Mouse (Mus musculus) intestine, postnatal 0 days (tissue): ENCODE results near the gene Pcbp1. TPM values are rescaled to one million over a fixed set of nuclear protein-coding genes. Genes with fewer than 3 reads are reported as not detected.

Experiments
- ATAC-seq: fragments of 200-750 bp; cut with Nextera tagmentation; 2 replicates; pipeline ENCODE4 v1.8.0; 2017; ENCODE audit warnings: mild to moderate bottlenecking, moderate TSS enrichment, moderate library complexity
- H3K27ac ChIP-seq: fragments of 300-500 bp; sonication (generic); 2 replicates; pipeline ENCODE4 v1.5.1; 2014; ENCODE audit warnings: mild to moderate bottlenecking, low read depth, low read length, moderate library complexity
- H3K27me3 ChIP-seq: fragments of 300-500 bp; sonication (generic); replicated peaks from 2 replicates; pipeline ENCODE4 v1.6.1; 2014; ENCODE audit warnings: low read length, mixed read lengths; ENCODE audit not compliant: control insufficient read depth, insufficient read depth
- H3K36me3 ChIP-seq: fragments of 300-500 bp; sonication (generic); 2 replicates; pipeline ENCODE4 v1.6.1; 2014; ENCODE audit warnings: mild to moderate bottlenecking, moderate library complexity; ENCODE audit not compliant: control insufficient read depth, insufficient read depth
- H3K4me1 ChIP-seq: fragments of 300-500 bp; sonication (generic); replicated peaks from 2 replicates; pipeline ENCODE4 v1.6.1; 2014; ENCODE audit warnings: antibody characterized with exemption, low read length, mixed read lengths; ENCODE audit not compliant: control insufficient read depth, insufficient read depth
- H3K4me2 ChIP-seq: fragments of 300-500 bp; sonication (generic); replicated peaks from 2 replicates; pipeline ENCODE4 v1.6.1; 2014; ENCODE audit warnings: low read depth, mild to moderate bottlenecking, moderate library complexity
- H3K4me3 ChIP-seq: fragments of 300-500 bp; sonication (generic); 2 replicates; pipeline ENCODE4 v1.5.1; 2014; ENCODE audit warnings: low read depth, low read length
- H3K9ac ChIP-seq: fragments of 300-500 bp; sonication (generic); 2 replicates; pipeline ENCODE4 v1.6.1; 2014; ENCODE audit warnings: mild to moderate bottlenecking, low read depth, low read length
- H3K9me3 ChIP-seq: fragments of 300-500 bp; sonication (generic); 2 replicates; pipeline ENCODE4 v1.6.1; 2016; ENCODE audit warnings: mixed run types; ENCODE audit not compliant: control insufficient read depth
- CTCF ChIP-seq: sonication (generic); IDR thresholded peaks from 2 replicates; pipeline ENCODE4 v1.5.1; 2016; ENCODE audit warnings: low read depth, mild to moderate bottlenecking, control low read depth, antibody characterized with exemption, moderate library complexity
- WGBS: fragments of 180-500 bp; shearing (Covaris S2); extraction: QIAGEN DNeasy Blood & Tissue Kit; methylation state at CpG from one replicate; pipeline ENCODE4 v1.1.7; 2014; 5-methylcytosine and 5-hydroxymethylcytosine counted together
- polyA plus RNA-seq: library from polyadenylated mRNA; unstranded; fragments of >200 nt; fragmentation: Nextera tagmentation; extraction: Ambion mirVana; gene quantifications from 2 replicates; pipeline ENCODE4 v1.2.1, GENCODE M21; 2015

Pcbp1 gene
- polyA plus RNA-seq, 1 experiment from 2014 or later, result 326 TPM

DNA sequence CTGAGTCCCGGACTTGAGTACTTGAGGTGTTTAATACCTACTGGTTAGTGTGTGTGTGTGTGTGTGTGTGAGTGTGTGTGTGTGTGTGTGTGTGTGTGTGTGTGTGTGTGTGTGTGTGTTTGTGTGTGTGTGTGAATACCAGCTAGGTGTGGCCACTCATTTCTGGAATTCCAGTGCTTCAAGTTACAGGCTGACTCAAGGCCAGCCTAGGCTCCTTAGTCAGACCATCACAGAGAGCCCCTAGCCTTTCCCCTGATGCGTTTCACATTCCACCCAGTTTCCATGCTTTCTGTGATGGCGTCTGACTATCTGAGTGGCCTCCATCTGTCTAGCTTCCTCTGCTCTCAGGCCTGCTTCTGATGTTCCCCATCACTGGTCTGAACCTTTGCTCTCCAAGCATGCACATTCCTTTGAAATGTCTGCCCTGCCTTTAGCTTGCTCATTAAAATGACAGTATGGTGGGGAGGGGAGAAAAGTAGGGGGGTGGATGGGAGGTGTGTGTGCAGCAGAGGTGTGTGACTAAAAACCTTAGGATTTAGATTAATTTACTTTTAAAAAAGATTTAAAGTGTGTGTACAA, 6.3 kb downstream of the Pcbp1 start:
- no peak overlapping the region for H3K4me2 ChIP-seq
- peaks cover 10% of the 10 kb centered on the region for H3K4me1 ChIP-seq
- no peak for TF ChIP-seq CTCF
- H3K36me3 ChIP-seq, result no peaks in the 10 kb centered on the region; the same call in 1 of the 2 replicates
- no peak overlapping the region for H3K27ac ChIP-seq
- ATAC-seq, result no peak
- H3K9me3 ChIP-seq, result no peaks in the 10 kb centered on the region
- H3K4me3 ChIP-seq, result no peak overlapping the region
- no peak overlapping the region for H3K9ac ChIP-seq
- H3K27me3 ChIP-seq, result no peaks in the 10 kb centered on the region
- WGBS, result 77% methylated on average over 3 of the region's 3 CpGs

DNA sequence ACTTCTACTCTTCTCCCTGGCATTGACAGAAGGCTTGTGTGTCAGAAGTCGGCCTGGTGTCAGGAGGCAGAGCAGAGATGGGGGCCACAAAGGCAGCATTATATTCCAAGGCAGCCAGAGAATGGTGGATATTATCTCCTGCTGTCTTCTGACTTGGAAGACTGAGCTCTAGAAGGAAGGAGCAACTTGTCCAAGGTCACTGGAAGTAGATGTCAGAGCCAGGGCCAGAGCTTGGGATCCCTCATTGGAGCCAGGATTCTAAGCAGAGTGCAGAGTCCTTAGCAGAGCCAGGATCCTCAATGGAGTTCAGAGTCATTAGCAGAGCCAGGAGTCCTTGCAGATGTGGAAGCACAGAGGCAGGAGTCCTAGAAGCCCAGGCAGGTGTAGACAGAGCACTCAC, 10.1 kb downstream of the Pcbp1 start:
- Histone ChIP-seq H3K9me3 (no peaks in the 10 kb centered on the region), H3K4me2 (peak overlapping the region; percentile 21; the same call in 1 of the 2 replicates), H3K36me3 (no peaks in the 10 kb centered on the region), H3K27ac (no peak overlapping the region), H3K4me3 (no peak overlapping the region), H3K4me1 (no peaks in the 10 kb centered on the region), H3K27me3 (no peaks in the 10 kb centered on the region), H3K9ac (no peak overlapping the region)
- 65% methylated on average over 1 of the region's 1 CpGs for WGBS
- ATAC-seq, result peak; percentile 26; the same call in 1 of the 2 replicates
- no peak for TF ChIP-seq CTCF

DNA sequence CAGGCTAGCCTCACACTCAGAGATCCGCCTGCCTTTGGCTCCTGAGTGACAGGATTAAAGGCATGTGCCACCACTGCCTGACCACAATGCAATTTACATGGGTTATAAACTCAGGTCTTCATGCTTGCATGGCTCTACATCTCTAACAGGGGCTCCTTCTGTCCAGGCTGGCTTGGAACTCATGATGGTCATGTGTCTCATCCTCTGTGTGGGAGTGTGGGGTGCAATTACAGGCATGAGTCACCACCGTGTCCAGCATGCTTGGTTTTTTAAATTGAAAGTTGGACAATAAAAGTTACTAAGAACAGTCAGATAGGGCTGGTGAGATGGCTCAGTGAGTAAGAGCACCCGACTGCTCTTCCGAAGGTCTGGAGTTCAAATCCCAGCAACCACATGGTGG, 12.8 kb downstream of the Pcbp1 start:
- Histone ChIP-seq H3K4me2 (no peak overlapping the region), H3K9ac (no peak overlapping the region), H3K4me3 (no peak overlapping the region), H3K27ac (no peak overlapping the region), H3K36me3 (no peaks in the 10 kb centered on the region), H3K4me1 (no peaks in the 10 kb centered on the region), H3K9me3 (no peaks in the 10 kb centered on the region), H3K27me3 (no peaks in the 10 kb centered on the region)
- TF ChIP-seq CTCF, result no peak
- 66% methylated on average over 4 of the region's 4 CpGs for WGBS
- ATAC-seq, result 0 out of 2 replicates have a peak, but pooled peaks have one; percentile 42

DNA sequence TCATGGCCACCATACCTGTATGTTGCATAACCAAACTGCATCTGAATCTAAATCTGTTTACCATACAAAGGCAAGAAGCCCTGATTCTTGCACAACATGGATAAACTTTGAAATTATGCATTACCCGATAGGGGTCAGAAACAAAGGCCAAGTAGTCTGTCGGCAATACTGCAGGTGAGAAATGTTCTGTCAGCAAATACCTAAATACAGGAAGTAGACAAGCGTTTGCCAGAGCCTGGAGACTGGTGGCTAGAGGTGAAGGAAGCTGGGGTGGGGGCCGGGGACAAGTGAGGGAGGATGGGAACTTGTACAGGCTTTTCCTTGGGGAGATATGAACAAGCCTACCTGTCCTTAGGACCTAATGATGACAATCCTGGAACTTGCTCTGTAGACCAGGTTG, 15.1 kb downstream of the Pcbp1 start:
- no peak for TF ChIP-seq CTCF
- ATAC-seq, result no peak; the same call in 1 of the 2 replicates
- H3K4me2 ChIP-seq, result no peak overlapping the region
- no peaks in the 10 kb centered on the region for H3K27me3 ChIP-seq
- H3K4me3 ChIP-seq, result no peak overlapping the region
- no peak overlapping the region for H3K9ac ChIP-seq
- WGBS, result 35% methylated on average over 4 of the region's 4 CpGs
- no peaks in the 10 kb centered on the region for H3K36me3 ChIP-seq
- H3K9me3 ChIP-seq, result no peaks in the 10 kb centered on the region
- H3K4me1 ChIP-seq, result no peaks in the 10 kb centered on the region
- H3K27ac ChIP-seq, result no peak overlapping the region; the same call in 1 of the 2 replicates

DNA sequence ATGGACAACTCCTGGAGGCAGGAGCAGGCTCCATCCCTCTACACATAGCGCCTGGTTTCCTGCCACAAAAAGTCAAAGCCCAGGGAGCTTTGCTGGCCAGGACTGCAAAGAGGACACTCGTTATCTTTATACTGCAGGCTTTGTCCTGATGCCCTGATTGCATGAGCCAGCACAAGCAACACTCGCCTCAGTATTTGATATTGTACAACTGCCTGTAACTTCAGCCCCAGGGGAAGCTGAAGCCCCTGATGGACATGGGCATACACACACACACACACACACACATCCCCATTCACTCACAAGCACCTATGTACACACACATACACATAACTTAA, 16.3 kb downstream of the Pcbp1 start:
- Histone ChIP-seq H3K9me3 (no peaks in the 10 kb centered on the region), H3K27ac (no peak overlapping the region), H3K4me2 (no peak overlapping the region), H3K4me1 (no peaks in the 10 kb centered on the region), H3K9ac (no peak overlapping the region), H3K27me3 (no peaks in the 10 kb centered on the region), H3K4me3 (no peak overlapping the region), H3K36me3 (no peaks in the 10 kb centered on the region)
- TF ChIP-seq CTCF, result no peak
- no peak for ATAC-seq
- WGBS, result 60% methylated on average over 3 of the region's 3 CpGs

DNA sequence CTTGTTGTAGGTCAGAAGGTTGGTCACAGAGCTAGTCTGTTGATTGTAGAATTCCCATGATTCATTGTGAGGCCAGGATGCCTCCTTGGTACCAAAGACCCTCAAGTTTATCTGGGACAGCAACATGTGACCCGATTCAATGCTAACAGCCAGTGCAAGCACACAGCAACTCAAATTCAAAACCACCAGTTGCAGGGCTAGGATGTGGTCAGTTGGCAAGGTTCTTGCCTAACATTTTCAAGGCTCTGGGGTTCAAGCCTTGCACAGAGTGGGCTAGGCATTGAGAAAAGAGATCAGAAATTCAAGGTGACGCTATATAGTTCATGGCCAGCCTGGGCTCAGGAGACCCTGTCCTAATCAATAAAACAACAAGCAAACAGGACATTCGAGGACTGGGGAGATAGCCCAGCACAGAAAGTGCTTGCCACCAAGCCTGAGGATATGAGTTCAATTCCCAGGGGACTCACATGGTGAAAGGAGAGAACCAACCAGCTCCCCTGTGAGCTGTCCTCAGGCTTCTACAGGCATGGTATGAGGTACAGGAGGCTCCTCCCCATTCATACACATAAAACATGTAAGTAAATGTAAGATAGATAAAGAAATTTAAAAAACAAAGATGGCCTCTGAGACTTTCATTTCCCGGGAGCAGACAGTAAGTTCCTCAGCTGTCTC, 16.8 kb downstream of the Pcbp1 start:
- no peaks in the 10 kb centered on the region for H3K9me3 ChIP-seq
- H3K27ac ChIP-seq, result no peak overlapping the region
- H3K4me2 ChIP-seq, result no peak overlapping the region
- H3K27me3 ChIP-seq, result no peaks in the 10 kb centered on the region
- no peak overlapping the region for H3K4me3 ChIP-seq
- no peaks in the 10 kb centered on the region for H3K36me3 ChIP-seq
- H3K4me1 ChIP-seq, result no peaks in the 10 kb centered on the region
- no peak overlapping the region for H3K9ac ChIP-seq
- no peak for ATAC-seq
- TF ChIP-seq CTCF, result no peak
- WGBS, result 85% methylated on average over 4 of the region's 4 CpGs

DNA sequence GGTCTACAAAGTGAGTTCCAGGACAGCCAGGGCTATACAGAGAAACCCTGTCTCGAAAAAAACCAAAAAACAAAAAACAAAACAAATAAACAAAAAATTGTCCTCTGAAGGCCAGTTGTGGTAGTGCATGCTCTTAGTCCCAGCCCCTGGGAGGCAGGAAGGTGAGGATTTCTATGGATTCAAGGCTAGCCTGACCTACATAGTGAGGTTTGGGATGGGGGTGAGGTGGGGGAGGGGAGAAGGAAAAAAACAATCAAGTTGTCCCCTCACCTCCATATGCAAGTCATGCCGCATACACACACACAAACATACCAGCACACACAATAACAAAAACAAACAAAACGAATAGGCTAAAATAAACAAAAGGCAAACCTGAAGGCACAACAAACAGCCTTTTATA, 17.4 kb downstream of the Pcbp1 start:
- 80% methylated on average over 3 of the region's 3 CpGs for WGBS
- no peak for TF ChIP-seq CTCF
- Histone ChIP-seq H3K36me3 (no peaks in the 10 kb centered on the region), H3K4me3 (no peak overlapping the region), H3K4me1 (no peaks in the 10 kb centered on the region), H3K9me3 (no peaks in the 10 kb centered on the region), H3K9ac (no peak overlapping the region), H3K27ac (no peak overlapping the region), H3K27me3 (no peaks in the 10 kb centered on the region), H3K4me2 (no peak overlapping the region)
- no peak for ATAC-seq
